Mouse (Mus musculus): ENCODE measurements around the gene Igfbp1.

DNA sequence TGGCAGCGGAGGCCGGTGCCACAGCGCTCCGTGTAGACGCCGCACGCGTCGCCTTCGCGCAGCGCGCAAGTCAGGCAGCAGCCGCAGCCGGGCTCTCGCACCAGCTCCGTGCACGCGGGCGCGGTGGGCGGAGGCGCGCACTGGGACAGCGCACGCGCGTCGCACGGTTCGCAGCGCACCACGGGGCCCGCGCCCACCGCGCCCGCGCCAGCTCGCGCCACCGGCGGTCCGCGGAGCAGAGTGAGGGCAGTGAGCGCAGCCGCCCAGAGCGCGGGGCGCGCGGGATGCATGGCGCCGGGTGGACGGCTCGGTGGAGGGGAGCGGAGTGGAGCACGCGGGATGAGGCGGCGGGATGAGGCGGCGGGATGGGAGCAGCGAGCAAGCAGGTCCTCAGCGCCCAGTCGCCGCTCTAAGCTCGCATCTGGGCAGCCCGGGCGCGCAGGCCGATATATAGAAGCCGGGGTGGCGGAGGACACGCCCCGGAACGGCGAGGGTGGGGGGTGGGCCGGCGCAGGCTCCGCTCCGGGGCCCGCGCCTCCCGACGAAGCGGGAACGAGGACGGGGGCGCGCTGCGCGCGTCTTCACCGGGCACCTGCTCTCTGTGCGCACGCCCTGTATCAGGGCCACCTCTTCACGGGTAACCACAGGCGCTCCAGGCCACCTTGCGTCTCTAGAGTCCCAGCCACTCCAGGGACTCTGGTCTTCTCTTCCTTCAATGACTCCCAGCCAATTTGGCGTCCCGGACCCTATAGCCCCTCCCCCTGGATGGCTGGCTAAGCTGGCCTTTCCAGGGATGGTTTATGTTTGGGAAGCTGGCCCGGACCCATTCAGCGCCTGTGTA lies 16.1 kb downstream of the Igfbp1 start, which contains the start of gene Igfbp3:
- TF ChIP-seq CTCF (IDR thresholded peaks at IDR 0.05; ENCODE audit: control insufficient read depth, insufficient read depth, low read length) (no peak), POLR2A (IDR thresholded peaks at IDR 0.05; ENCODE audit: borderline replicate concordance, control insufficient read depth, low read depth, low read length) (no peak)

Measured in bone marrow, adult 2 months (tissue).